Mouse (Mus musculus) embryonic fibroblast, embryonic 13.5 days (primary cell): ENCODE measurements around the gene Ubl4b.

ENCODE experiments used
- CTCF ChIP-seq: IDR thresholded peaks from 2 replicates; pipeline ENCODE4 v1.5.1; 2011; ENCODE audit warnings: mild to moderate bottlenecking, control low read depth, low read length, moderate library complexity, borderline replicate concordance; ENCODE audit not compliant: insufficient read depth
- POLR2A ChIP-seq: IDR thresholded peaks from 2 replicates; pipeline ENCODE4 v1.6.1; 2011; ENCODE audit warnings: low read depth, mild to moderate bottlenecking, control low read depth, low read length, moderate library complexity

DNA sequence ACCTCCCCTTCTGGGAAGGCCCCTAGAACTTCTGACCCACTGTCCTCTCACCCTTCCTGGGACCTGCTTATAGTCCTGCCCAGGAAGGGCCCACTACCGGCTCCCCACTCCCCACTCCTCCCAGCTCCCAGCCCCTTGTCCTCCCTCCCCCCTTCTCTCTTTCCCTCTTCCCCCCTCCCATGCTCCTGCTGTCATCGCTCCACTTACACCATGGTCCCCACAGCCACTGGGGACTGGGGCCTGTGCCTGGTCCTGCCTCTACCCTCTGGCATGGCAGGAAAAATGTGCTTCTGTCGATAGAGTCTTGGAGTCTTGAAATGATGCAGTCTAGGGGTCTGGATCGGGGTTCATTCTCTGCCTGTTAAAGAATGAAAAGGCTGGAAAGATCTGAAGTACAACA lies 9.0 kb upstream of the Ubl4b start:
- TF ChIP-seq CTCF (no peak), POLR2A (no peak)
